Mouse (Mus musculus) liver, postnatal 0 days (tissue): Measurements from ENCODE around the gene Scn3a. TPM values are rescaled to one million over a fixed set of nuclear protein-coding genes. Genes with fewer than 3 reads are reported as not detected.

Experiments
- ATAC-seq: fragments of 200-750 bp; cut with Nextera tagmentation; 2 replicates; pipeline ENCODE4 v1.8.0; 2017; ENCODE audit warnings: mild to moderate bottlenecking, moderate library complexity
- DNase-seq: peaks from one replicate; pipeline ENCODE4 v3.0.0-alpha.2; 2016
- H3K27ac ChIP-seq: fragments of 300-500 bp; sonication (generic); 2 replicates; pipeline ENCODE4 v1.5.1; 2014; ENCODE audit warnings: antibody characterized with exemption, moderate library complexity, mild to moderate bottlenecking, low read depth
- H3K27me3 ChIP-seq: fragments of 300-500 bp; sonication (generic); 2 replicates; pipeline ENCODE4 v1.6.1; 2014; ENCODE audit warnings: low read length, control low read depth, mixed read lengths; ENCODE audit not compliant: insufficient read depth
- H3K36me3 ChIP-seq: fragments of 300-500 bp; sonication (generic); replicated peaks from 2 replicates; pipeline ENCODE4 v1.6.1; 2014; ENCODE audit warnings: mild to moderate bottlenecking, control low read depth, low read length, moderate library complexity, mixed read lengths; ENCODE audit not compliant: insufficient read depth
- H3K4me1 ChIP-seq: fragments of 300-500 bp; sonication (generic); 2 replicates; pipeline ENCODE4 v1.6.1; 2014; ENCODE audit warnings: antibody characterized with exemption, mild to moderate bottlenecking, control low read depth; ENCODE audit not compliant: insufficient read depth
- H3K4me2 ChIP-seq: fragments of 300-500 bp; sonication (generic); 2 replicates; pipeline ENCODE4 v1.6.1; 2014; ENCODE audit warnings: low read depth, mild to moderate bottlenecking, low read length, moderate library complexity, mixed read lengths
- H3K4me3 ChIP-seq: fragments of 300-500 bp; sonication (generic); 2 replicates; pipeline ENCODE4 v1.5.1; 2014; ENCODE audit warnings: low read depth, low read length
- H3K9ac ChIP-seq: fragments of 300-500 bp; sonication (generic); replicated peaks from 2 replicates; pipeline ENCODE4 v1.6.1; 2014; ENCODE audit warnings: mild to moderate bottlenecking, moderate library complexity
- H3K9me3 ChIP-seq: fragments of 300-500 bp; sonication (generic); 2 replicates; pipeline ENCODE4 v1.6.1; 2016; ENCODE audit warnings: mild to moderate bottlenecking, control low read depth, low read length, mixed read lengths
- CTCF ChIP-seq: sonication (generic); IDR thresholded peaks from 2 replicates; pipeline ENCODE4 v1.5.1; 2016; ENCODE audit warnings: antibody characterized with exemption, low read depth
- EP300 ChIP-seq: IDR thresholded peaks from 2 replicates; pipeline ENCODE4 v1.6.1; 2016; ENCODE audit warnings: antibody characterized with exemption, low read depth, mild to moderate bottlenecking
- WGBS: fragments of 180-500 bp; shearing (Covaris S2); extraction: QIAGEN DNeasy Blood & Tissue Kit; methylation state at CpG from one replicate; pipeline ENCODE4 v1.1.7; 2014; ENCODE audit not compliant: insufficient replicate concordance; 5-methylcytosine and 5-hydroxymethylcytosine counted together
- polyA plus RNA-seq: library from polyadenylated mRNA; unstranded; fragments of >200 nt; fragmentation: Nextera tagmentation; extraction: Ambion mirVana; gene quantifications from 2 replicates; pipeline ENCODE4 v1.2.1, GENCODE M21; 2015

Gene Scn3a
- polyA plus RNA-seq, 1 experiment from 2014 or later, result 0.12 TPM

DNA sequence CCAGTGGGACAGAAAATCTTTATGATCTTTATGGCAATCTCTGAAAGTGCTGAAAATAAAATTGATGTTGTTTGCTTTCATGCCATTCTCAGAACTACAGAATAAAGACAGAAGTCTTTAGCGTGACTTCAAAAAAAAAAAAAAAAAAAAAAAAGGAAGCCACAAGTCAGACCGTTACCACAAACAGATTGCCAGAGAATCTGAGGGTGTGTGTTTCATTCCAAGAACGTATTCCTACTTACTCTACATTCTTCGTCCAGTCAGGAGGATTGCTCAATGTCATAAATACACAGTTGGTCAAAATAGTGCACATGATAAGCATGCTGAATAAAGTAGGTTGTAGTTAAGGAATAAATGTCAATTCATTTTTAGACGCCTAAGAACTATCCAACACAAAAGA is 38.3 kb downstream of the Scn3a start:
- WGBS, result 33% methylated on average over 5 of the region's 5 CpGs

DNA sequence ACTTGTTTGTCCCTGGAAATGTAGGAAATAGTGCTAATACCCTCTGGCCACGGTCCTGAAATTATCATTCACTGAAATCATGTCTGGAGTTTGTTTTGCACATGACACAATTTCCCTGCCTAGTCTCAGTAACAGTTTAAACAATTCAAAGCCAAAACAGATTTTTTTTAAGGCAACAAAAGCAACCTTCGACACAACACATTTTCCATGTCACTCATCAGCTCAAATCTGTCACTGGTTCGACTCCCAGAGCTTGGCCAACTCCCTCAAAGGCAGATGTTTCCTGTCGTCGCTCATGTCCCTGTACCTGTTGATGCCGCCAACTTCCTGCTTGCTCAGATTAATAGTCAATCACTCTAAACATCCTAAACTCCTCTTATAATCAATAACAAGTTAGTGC is 50.7 kb downstream of the Scn3a start:
- H3K9me3 ChIP-seq, result no peaks in the 10 kb centered on the region
- no peak overlapping the region for H3K27ac ChIP-seq
- no peaks in the 10 kb centered on the region for H3K27me3 ChIP-seq
- no peak overlapping the region for H3K9ac ChIP-seq
- no peaks in the 10 kb centered on the region for H3K4me1 ChIP-seq
- no peak for ATAC-seq
- no peak for TF ChIP-seq EP300
- TF ChIP-seq CTCF, result no peak
- no peaks in the 10 kb centered on the region for H3K36me3 ChIP-seq
- no peak overlapping the region for H3K4me2 ChIP-seq
- H3K4me3 ChIP-seq, result no peak overlapping the region
- no peak for DNase-seq
- WGBS, result 38% methylated on average over 6 of the region's 6 CpGs

More for the DNA sequence above, 38.3 kb downstream of the Scn3a start:
- no peaks in the 10 kb centered on the region for H3K36me3 ChIP-seq
- no peaks in the 10 kb centered on the region for H3K4me1 ChIP-seq
- H3K4me2 ChIP-seq, result no peak overlapping the region
- ATAC-seq (no peak), DNase-seq (no peak)
- no peaks in the 10 kb centered on the region for H3K9me3 ChIP-seq
- H3K9ac ChIP-seq, result no peak overlapping the region
- no peak overlapping the region for H3K4me3 ChIP-seq
- TF ChIP-seq EP300, result no peak
- no peak for TF ChIP-seq CTCF
- H3K27ac ChIP-seq, result no peak overlapping the region
- H3K27me3 ChIP-seq, result no peaks in the 10 kb centered on the region

DNA sequence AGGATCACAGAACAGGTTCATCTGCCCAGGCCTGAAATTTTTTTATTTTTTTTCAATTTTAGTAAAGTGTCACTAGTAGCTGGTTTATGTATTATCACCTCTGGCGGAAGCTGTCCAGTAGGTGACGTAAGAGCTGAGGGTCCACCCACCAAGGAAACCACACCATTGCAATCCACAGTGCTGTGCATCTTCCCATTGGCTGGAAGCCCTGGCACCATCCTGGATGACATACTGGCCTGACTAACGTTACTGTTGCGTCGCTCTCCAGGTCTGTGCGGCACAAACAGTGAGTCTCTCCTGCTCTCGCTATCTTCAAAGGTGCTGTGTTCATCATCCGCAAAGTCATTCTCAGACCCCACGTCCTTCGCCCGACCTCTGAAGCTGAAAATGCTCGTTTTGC is 59.2 kb downstream of the Scn3a start:
- H3K9ac ChIP-seq, result no peak overlapping the region
- no peak overlapping the region for H3K4me3 ChIP-seq
- no peak overlapping the region for H3K27ac ChIP-seq
- DNase-seq, result no peak
- H3K27me3 ChIP-seq, result no peaks in the 10 kb centered on the region
- no peak for TF ChIP-seq EP300
- no peak for TF ChIP-seq CTCF
- H3K4me1 ChIP-seq, result no peaks in the 10 kb centered on the region
- H3K4me2 ChIP-seq, result no peak overlapping the region
- ATAC-seq, result no peak
- WGBS, result 73% methylated on average over 12 of the region's 12 CpGs
- H3K9me3 ChIP-seq, result no peaks in the 10 kb centered on the region
- H3K36me3 ChIP-seq, result no peaks in the 10 kb centered on the region

DNA sequence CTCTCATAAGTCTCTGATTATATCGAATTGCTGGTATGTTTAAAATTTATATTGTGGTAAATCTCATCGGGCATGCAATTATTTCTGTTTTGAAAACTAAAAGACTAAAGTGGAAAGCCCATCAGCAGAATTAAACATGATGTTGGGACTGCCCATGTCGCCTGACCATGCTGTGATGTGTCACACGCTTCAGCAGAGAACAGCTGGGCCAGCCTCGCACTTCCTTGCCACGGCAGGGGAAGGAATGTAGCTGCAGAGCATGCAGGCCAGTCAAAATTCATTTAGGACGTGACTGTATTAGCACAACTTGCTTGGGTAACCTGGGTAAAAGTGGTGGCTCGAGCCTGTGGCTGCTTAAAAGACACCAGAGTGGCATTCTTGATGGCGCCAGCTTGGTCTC is 77.0 kb downstream of the Scn3a start:
- Histone ChIP-seq H3K27me3 (no peaks in the 10 kb centered on the region), H3K9me3 (no peaks in the 10 kb centered on the region), H3K4me3 (no peak overlapping the region), H3K4me2 (no peak overlapping the region), H3K27ac (no peak overlapping the region), H3K36me3 (no peaks in the 10 kb centered on the region), H3K9ac (no peak overlapping the region), H3K4me1 (no peaks in the 10 kb centered on the region)
- ATAC-seq (no peak), DNase-seq (no peak)
- no peak for TF ChIP-seq EP300
- TF ChIP-seq CTCF, result no peak
- 69% methylated on average over 9 of the region's 9 CpGs for WGBS

DNA sequence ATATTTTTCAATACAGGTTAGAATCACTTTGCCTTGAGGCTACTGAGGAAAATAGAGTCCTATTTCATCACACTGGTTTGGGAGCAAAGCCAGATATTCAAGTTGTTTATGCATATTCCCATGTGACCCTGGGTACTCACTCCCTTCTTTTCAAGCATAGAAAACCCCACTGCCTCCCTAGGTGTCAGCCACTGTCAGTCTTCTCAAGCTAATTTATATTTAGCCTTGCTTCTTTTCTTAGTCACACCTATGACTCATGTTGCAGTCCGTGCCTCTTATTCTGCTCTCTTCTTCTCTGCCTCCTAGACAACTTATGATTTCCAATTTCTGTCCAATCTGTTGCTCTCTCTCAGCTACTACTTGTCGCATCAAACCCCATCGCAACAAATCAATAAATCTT is 84.0 kb downstream of the Scn3a start:
- Histone ChIP-seq H3K36me3 (no peaks in the 10 kb centered on the region), H3K9ac (no peak overlapping the region), H3K27me3 (no peaks in the 10 kb centered on the region), H3K9me3 (no peaks in the 10 kb centered on the region), H3K27ac (no peak overlapping the region), H3K4me3 (no peak overlapping the region), H3K4me2 (no peak overlapping the region), H3K4me1 (no peaks in the 10 kb centered on the region)
- ATAC-seq (no peak), DNase-seq (no peak)
- no peak for TF ChIP-seq CTCF
- no peak for TF ChIP-seq EP300
- 65% methylated on average over 3 of the region's 3 CpGs for WGBS

DNA sequence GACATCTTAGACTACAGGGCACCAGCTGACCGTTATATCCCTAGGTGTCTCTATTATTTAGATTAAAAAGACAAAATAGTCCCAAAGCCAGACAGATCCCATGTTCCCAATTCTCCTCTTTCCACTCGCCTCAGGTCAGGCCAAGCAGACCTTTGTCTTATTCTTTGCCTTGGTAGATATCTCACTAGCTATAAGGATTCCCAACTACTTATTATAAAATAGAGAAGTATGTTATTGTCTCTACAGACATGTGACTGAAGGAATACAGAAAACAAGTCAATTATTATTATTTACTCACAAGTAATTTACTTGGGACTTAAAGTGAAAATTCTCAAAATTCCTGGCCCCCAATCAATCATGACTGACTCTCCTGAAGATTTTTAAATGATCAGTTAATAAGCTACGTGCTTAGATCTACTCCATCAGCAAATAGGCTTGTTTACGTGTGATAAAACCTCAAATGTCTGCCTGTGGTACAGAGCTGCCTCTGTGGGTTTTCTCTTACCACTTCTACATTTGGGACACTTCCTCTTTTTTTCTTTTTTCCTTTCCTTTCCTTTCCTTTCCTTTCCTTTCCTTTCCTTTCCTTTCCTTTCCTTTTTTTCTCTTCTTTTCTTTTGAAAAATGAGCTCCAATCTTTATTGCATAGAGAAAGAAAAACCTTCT is 86.3 kb downstream of the Scn3a start:
- H3K9me3 ChIP-seq, result no peaks in the 10 kb centered on the region
- H3K4me1 ChIP-seq, result no peaks in the 10 kb centered on the region
- H3K36me3 ChIP-seq, result no peaks in the 10 kb centered on the region
- TF ChIP-seq EP300 (no peak), CTCF (no peak)
- ATAC-seq (no peak), DNase-seq (no peak)
- no peaks in the 10 kb centered on the region for H3K27me3 ChIP-seq
- no peak overlapping the region for H3K4me3 ChIP-seq
- WGBS, result 48% methylated on average over 4 of the region's 4 CpGs
- no peak overlapping the region for H3K4me2 ChIP-seq
- H3K9ac ChIP-seq, result no peak overlapping the region
- H3K27ac ChIP-seq, result no peak overlapping the region
